Mouse (Mus musculus): ENCODE measurements at regions not wholly inside any gene's neighbourhood (a gene's known extent, or its start where the extent isn't known, plus 50 kb on each side); places are given as distances from the start of the nearest gene placed in this dataset.

GRCm38 (mm10) chr10:99639022-99639421, 120.4 kb downstream of the Csl start:
- no peak for TF ChIP-seq CTCF (IDR thresholded peaks at IDR 0.05; ENCODE audit: low read depth, low read length)
- TF ChIP-seq POLR2A (IDR thresholded peaks at IDR 0.05; ENCODE audit: insufficient read depth, low read length), result no peak

Data from ES-Bruce4 (cell line).